Mouse (Mus musculus) limb, embryonic 11.5 days (tissue): Measurements from ENCODE around the gene Dusp5. TPM values are rescaled to one million over a fixed set of nuclear protein-coding genes. Genes with fewer than 3 reads are reported as not detected.

Experiments
- ATAC-seq: fragments of 200-750 bp; cut with Nextera tagmentation; 2 replicates; pipeline ENCODE4 v1.8.0; 2017; ENCODE audit warnings: low read depth; ENCODE audit not compliant: insufficient number of reproducible peaks, low FRiP score, low TSS enrichment
- DNase-seq: peaks from one replicate; pipeline ENCODE4 v3.0.0-alpha.2; 2015; ENCODE audit warnings: low spot score
- H3K27ac ChIP-seq: fragments of 300-500 bp; sonication (generic); replicated peaks from 2 replicates; pipeline ENCODE4 v1.5.1; 2014; ENCODE audit warnings: low read depth, mild to moderate bottlenecking, low read length
- H3K27me3 ChIP-seq: fragments of 300-500 bp; sonication (generic); 2 replicates; pipeline ENCODE4 v1.6.1; 2014; ENCODE audit warnings: mild to moderate bottlenecking, low read length, mixed read lengths; ENCODE audit not compliant: control insufficient read depth, insufficient read depth
- H3K36me3 ChIP-seq: fragments of 300-500 bp; sonication (generic); 2 replicates; pipeline ENCODE4 v1.6.1; 2014; ENCODE audit warnings: mild to moderate bottlenecking, low read length, moderate library complexity, mixed read lengths; ENCODE audit not compliant: control insufficient read depth, insufficient read depth
- H3K4me1 ChIP-seq: fragments of 300-500 bp; sonication (generic); 2 replicates; pipeline ENCODE4 v1.6.1; 2014; ENCODE audit warnings: low read length, mixed read lengths; ENCODE audit not compliant: control insufficient read depth, insufficient read depth
- H3K4me2 ChIP-seq: fragments of 300-500 bp; sonication (generic); 2 replicates; pipeline ENCODE4 v1.6.1; 2014; ENCODE audit warnings: low read depth, mild to moderate bottlenecking, moderate library complexity; ENCODE audit not compliant: severe bottlenecking
- H3K4me3 ChIP-seq: fragments of 300-500 bp; sonication (generic); 2 replicates; pipeline ENCODE4 v1.5.1; 2014; ENCODE audit warnings: low read depth, low read length
- H3K9ac ChIP-seq: fragments of 300-500 bp; sonication (generic); 2 replicates; pipeline ENCODE4 v1.6.1; 2014; ENCODE audit warnings: mild to moderate bottlenecking, low read length
- H3K9me3 ChIP-seq: fragments of 300-500 bp; sonication (generic); 2 replicates; pipeline ENCODE4 v1.6.1; 2016; ENCODE audit warnings: low read length; ENCODE audit not compliant: control insufficient read depth
- WGBS: fragments of 180-500 bp; shearing (Covaris S2); extraction: QIAGEN DNeasy Blood & Tissue Kit; methylation state at CpG from one replicate; pipeline ENCODE4 v1.1.7; 2014; 5-methylcytosine and 5-hydroxymethylcytosine counted together
- polyA plus RNA-seq: library from polyadenylated mRNA; unstranded; fragments of >200 nt; fragmentation: Nextera tagmentation; extraction: Ambion mirVana; gene quantifications from 2 replicates; pipeline ENCODE4 v1.2.1, GENCODE M21; 2014

Dusp5 gene
- polyA plus RNA-seq, 1 experiment from 2014 or later, result 3.5 TPM

DNA sequence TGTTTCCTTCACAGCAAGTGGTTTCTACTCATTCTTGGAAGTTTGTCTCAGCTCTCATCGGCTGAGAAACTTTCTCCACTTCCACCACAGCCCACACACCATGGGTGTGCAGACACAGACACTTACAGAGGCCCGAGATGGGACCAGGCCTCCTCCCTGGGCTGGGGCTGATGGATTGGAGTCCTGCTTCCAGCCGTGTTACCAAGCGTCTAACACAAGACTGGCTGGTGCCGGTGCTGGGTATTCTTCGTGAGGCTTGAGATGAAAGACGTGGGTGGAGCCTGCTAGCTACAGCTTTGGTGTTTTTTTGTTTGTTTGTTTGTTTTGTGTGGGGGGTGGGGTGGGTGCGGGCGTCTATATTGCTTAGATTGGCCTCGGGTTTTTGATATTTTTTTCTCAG lies 1.4 kb upstream of the Dusp5 start:
- H3K4me1 ChIP-seq, result peaks cover 11% of the 10 kb centered on the region; the same call in 1 of the 2 replicates

GRCm38 (mm10) chr19:53528131-53528621 lies 733 bp upstream of the Dusp5 start:
- no peak overlapping the region for H3K27ac ChIP-seq
- H3K36me3 ChIP-seq, result no peaks in the 10 kb centered on the region
- 1% methylated on average over 13 of the region's 13 CpGs for WGBS
- peaks cover 11% of the 10 kb centered on the region; the same call in 1 of the 2 replicates for H3K4me1 ChIP-seq
- H3K4me3 ChIP-seq, result peak overlapping the region; percentile 61
- DNase-seq (no peak), ATAC-seq (no peak; the same call in 1 of the 2 replicates)
- peak overlapping the region; percentile 67 for H3K9ac ChIP-seq
- no peaks in the 10 kb centered on the region for H3K27me3 ChIP-seq
- no peaks in the 10 kb centered on the region for H3K9me3 ChIP-seq
- peak overlapping the region; percentile 89 for H3K4me2 ChIP-seq

More for the DNA sequence above, 1.4 kb upstream of the Dusp5 start:
- Histone ChIP-seq H3K27me3 (no peaks in the 10 kb centered on the region), H3K9me3 (no peaks in the 10 kb centered on the region), H3K9ac (no peak overlapping the region), H3K4me3 (no peak overlapping the region), H3K36me3 (no peaks in the 10 kb centered on the region), H3K27ac (no peak overlapping the region), H3K4me2 (no peak overlapping the region)
- ATAC-seq (no peak), DNase-seq (no peak)
- 10% methylated on average over 10 of the region's 10 CpGs for WGBS

DNA sequence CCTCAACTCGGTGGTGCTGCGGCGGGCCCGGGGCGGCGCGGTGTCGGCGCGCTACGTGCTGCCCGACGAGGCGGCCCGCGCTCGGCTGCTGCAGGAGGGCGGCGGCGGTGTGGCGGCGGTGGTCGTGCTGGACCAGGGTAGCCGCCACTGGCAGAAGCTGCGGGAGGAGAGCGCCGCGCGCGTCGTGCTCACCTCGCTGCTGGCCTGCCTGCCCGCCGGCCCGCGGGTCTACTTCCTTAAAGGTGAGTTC lies 471 bp downstream of the Dusp5 start:
- H3K9me3 ChIP-seq, result no peaks in the 10 kb centered on the region
- 1% methylated on average over 32 of the region's 36 CpGs for WGBS
- H3K27me3 ChIP-seq, result no peaks in the 10 kb centered on the region
- H3K4me2 ChIP-seq, result peak overlapping the region; percentile 89
- H3K4me1 ChIP-seq, result peaks cover 11% of the 10 kb centered on the region; the same call in 1 of the 2 replicates
- no peaks in the 10 kb centered on the region for H3K36me3 ChIP-seq
- H3K4me3 ChIP-seq, result peak overlapping the region; percentile 61
- DNase-seq (no peak), ATAC-seq (no peak)
- peak overlapping the region; percentile 52 for H3K9ac ChIP-seq
- H3K27ac ChIP-seq, result no peak overlapping the region

DNA sequence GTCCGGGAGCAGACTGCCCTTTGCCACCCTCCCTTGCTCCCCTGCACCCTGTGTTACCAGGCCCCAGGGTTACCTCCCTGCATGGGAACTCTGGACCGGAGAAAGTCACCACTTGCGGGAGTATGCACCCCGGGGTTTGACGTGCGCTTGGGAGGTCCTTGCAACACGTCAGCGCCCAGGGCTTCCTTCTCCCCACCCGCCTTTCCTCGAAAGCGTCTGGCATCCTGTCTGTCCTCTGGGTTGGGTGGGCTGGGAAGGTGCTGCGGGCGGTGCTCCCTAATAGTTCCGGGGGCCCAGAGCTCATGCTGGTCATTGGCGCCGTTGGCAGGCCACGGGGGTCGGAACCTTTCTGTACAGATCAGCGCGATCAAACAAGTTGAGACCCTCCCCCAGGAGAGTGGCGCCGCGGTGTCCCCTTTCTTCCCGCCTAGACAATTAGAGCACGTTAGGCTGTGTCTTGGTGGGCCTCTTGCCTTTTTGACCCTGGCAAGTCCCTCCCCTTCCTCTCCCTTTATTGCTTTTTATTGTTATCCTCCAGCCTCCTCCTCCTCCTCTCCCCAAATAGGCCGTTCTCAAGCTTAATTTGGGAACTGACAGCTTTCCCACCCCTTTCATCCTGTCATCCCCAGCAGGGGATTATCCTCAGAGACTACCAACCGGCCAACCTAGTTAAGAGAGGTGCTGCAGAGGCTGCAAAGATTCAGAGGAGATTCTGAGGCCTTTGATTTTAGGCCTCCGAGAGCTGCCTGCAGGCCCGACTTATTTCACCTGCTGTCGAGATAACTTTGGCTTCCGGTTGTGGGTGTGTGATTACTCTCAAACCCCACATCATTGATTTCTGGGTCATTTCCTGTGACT lies 1.0 kb downstream of the Dusp5 start:
- H3K9ac ChIP-seq, result peak overlapping the region; percentile 52; the same call in 1 of the 2 replicates
- no peaks in the 10 kb centered on the region for H3K9me3 ChIP-seq
- peak; percentile 16; the same call in 1 of the 2 replicates for ATAC-seq
- WGBS, result under 1% methylated on average over 31 of the region's 31 CpGs
- H3K27ac ChIP-seq, result no peak overlapping the region
- H3K4me1 ChIP-seq, result peaks cover 11% of the 10 kb centered on the region; the same call in 1 of the 2 replicates
- H3K4me3 ChIP-seq, result peak overlapping the region; percentile 61
- peak overlapping the region; percentile 89 for H3K4me2 ChIP-seq
- no peaks in the 10 kb centered on the region for H3K27me3 ChIP-seq
- H3K36me3 ChIP-seq, result no peaks in the 10 kb centered on the region
- peak; percentile 60 for DNase-seq

GRCm38 (mm10) chr19:53531416-53531815 lies 2.5 kb downstream of the Dusp5 start:
- Histone ChIP-seq H3K4me3 (no peak overlapping the region), H3K27ac (no peak overlapping the region), H3K9ac (no peak overlapping the region), H3K4me1 (peaks cover 11% of the 10 kb centered on the region; the same call in 1 of the 2 replicates), H3K4me2 (peak overlapping the region; percentile 2; the same call in 1 of the 2 replicates), H3K27me3 (no peaks in the 10 kb centered on the region), H3K36me3 (no peaks in the 10 kb centered on the region), H3K9me3 (no peaks in the 10 kb centered on the region)
- ATAC-seq (no peak), DNase-seq (no peak)
- WGBS, result 27% methylated on average over 10 of the region's 10 CpGs

- no peak overlapping the region for H3K4me3 ChIP-seq
- H3K9ac ChIP-seq, result no peak overlapping the region
- no peaks in the 10 kb centered on the region for H3K27me3 ChIP-seq
- no peak overlapping the region for H3K4me2 ChIP-seq
- WGBS, result 46% methylated on average over 6 of the region's 6 CpGs
- H3K27ac ChIP-seq, result no peak overlapping the region
- no peak for ATAC-seq
- no peaks in the 10 kb centered on the region for H3K9me3 ChIP-seq
- no peaks in the 10 kb centered on the region for H3K36me3 ChIP-seq
- H3K4me1 ChIP-seq, result peaks cover 11% of the 10 kb centered on the region; the same call in 1 of the 2 replicates
- no peak for DNase-seq
These were observed 3.1 kb downstream of the Dusp5 start for GRCm38 (mm10) chr19:53532021-53532420.

GRCm38 (mm10) chr19:53532676-53533075 lies 3.8 kb downstream of the Dusp5 start:
- Histone ChIP-seq H3K36me3 (no peaks in the 10 kb centered on the region), H3K4me2 (no peak overlapping the region), H3K9ac (no peak overlapping the region), H3K27me3 (no peaks in the 10 kb centered on the region), H3K9me3 (no peaks in the 10 kb centered on the region), H3K4me3 (no peak overlapping the region), H3K4me1 (peaks cover 11% of the 10 kb centered on the region; the same call in 1 of the 2 replicates), H3K27ac (no peak overlapping the region)
- DNase-seq, result no peak
- 31% methylated on average over 6 of the region's 6 CpGs for WGBS
- no peak for ATAC-seq

DNA sequence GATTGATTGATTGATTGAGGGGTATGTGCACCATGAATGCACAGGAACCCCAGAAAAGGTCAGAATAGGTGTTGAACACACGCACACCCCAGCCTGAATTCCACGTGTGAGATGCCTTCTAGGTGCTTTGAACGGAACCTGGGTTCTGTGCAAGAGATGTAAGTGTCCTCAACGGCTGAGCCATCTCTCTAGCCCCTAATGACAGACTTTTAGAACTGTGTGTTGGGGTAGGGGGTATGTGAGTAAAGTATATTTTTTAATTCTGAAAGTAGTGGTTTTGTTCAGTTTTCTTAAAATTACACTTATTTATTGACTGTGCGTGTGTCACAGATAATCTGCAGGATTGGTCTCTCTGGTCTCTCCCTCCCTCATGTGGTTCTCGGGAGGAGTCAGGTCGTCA lies 4.3 kb downstream of the Dusp5 start:
- ATAC-seq (no peak), DNase-seq (no peak)
- 88% methylated on average over 7 of the region's 7 CpGs for WGBS
- Histone ChIP-seq H3K9me3 (no peaks in the 10 kb centered on the region), H3K36me3 (no peaks in the 10 kb centered on the region), H3K4me3 (no peak overlapping the region), H3K9ac (no peak overlapping the region), H3K27ac (no peak overlapping the region), H3K4me1 (peaks cover 11% of the 10 kb centered on the region; the same call in 1 of the 2 replicates), H3K4me2 (no peak overlapping the region), H3K27me3 (no peaks in the 10 kb centered on the region)
